Mouse (Mus musculus) kidney, embryonic 14.5 days (tissue): ENCODE measurements around the gene Fam57a. TPM values are rescaled to one million over a fixed set of nuclear protein-coding genes. Genes with fewer than 3 reads are reported as not detected.

Source experiments
- ATAC-seq: fragments of 200-750 bp; cut with Nextera tagmentation; 2 replicates; pipeline ENCODE4 v1.8.0; 2017; ENCODE audit warnings: moderate number of reproducible peaks, mild to moderate bottlenecking, moderate TSS enrichment, moderate library complexity; ENCODE audit not compliant: low FRiP score, low TSS enrichment
- H3K27ac ChIP-seq: fragments of 300-500 bp; sonication (generic); 2 replicates; pipeline ENCODE4 v1.5.1; 2014; ENCODE audit warnings: low read depth, mild to moderate bottlenecking, low read length, moderate library complexity, mixed read lengths
- H3K27me3 ChIP-seq: fragments of 300-500 bp; sonication (generic); 2 replicates; pipeline ENCODE4 v1.6.1; 2014; ENCODE audit warnings: mild to moderate bottlenecking, low read length; ENCODE audit not compliant: control insufficient read depth, insufficient read depth
- H3K36me3 ChIP-seq: fragments of 300-500 bp; sonication (generic); 2 replicates; pipeline ENCODE4 v1.6.1; 2014; ENCODE audit warnings: low read length, mixed read lengths; ENCODE audit not compliant: control insufficient read depth, insufficient read depth
- H3K4me1 ChIP-seq: fragments of 300-500 bp; sonication (generic); 2 replicates; pipeline ENCODE4 v1.6.1; 2014; ENCODE audit warnings: low read length, mixed read lengths; ENCODE audit not compliant: control insufficient read depth, insufficient read depth
- H3K4me2 ChIP-seq: fragments of 300-500 bp; sonication (generic); replicated peaks from 2 replicates; pipeline ENCODE4 v1.6.1; 2014; ENCODE audit warnings: low read depth, mild to moderate bottlenecking, low read length
- H3K4me3 ChIP-seq: fragments of 300-500 bp; sonication (generic); 2 replicates; pipeline ENCODE4 v1.5.1; 2014; ENCODE audit warnings: mild to moderate bottlenecking, low read length
- H3K9ac ChIP-seq: fragments of 300-500 bp; sonication (generic); 2 replicates; pipeline ENCODE4 v1.6.1; 2014; ENCODE audit warnings: low read depth, mild to moderate bottlenecking, low read length, moderate library complexity
- H3K9me3 ChIP-seq: fragments of 300-500 bp; sonication (generic); 2 replicates; pipeline ENCODE4 v1.6.1; 2016; ENCODE audit warnings: low read length; ENCODE audit not compliant: control insufficient read depth
- WGBS: fragments of 180-500 bp; shearing (Covaris S2); extraction: QIAGEN DNeasy Blood & Tissue Kit; methylation state at CpG from one replicate; pipeline ENCODE4 v1.1.7; 2014; 5-methylcytosine and 5-hydroxymethylcytosine counted together
- polyA plus RNA-seq: library from polyadenylated mRNA; unstranded; fragments of >200 nt; fragmentation: Nextera tagmentation; extraction: Ambion mirVana; gene quantifications from 2 replicates; pipeline ENCODE4 v1.2.1, GENCODE M21; 2014

Gene Fam57a
- 25.5 and 26.5 TPM in 2 replicates for polyA plus RNA-seq

GRCm38 (mm10) chr11:76179495-76180145 lies at the start of gene Fam57a, which contains the start of gene Vps53:
Gene Fam57a, plus strand, starts transcription at chr11:76179671.
Gene Vps53, minus strand, starts transcription at chr11:76179647.
- Histone ChIP-seq H3K36me3 (peaks cover 4% of the 10 kb centered on the region; the same call in 1 of the 2 replicates), H3K27ac (0 out of 2 replicates have a peak within 1 kb of the TSS, but pooled peaks have one; percentile 18), H3K9ac (peak within 1 kb of the TSS; percentile 63), H3K9me3 (no peaks in the 10 kb centered on the region), H3K27me3 (no peaks in the 10 kb centered on the region), H3K4me3 (peak within 1 kb of the TSS; percentile 88), H3K4me1 (peaks cover 9% of the 10 kb centered on the region; the same call in 1 of the 2 replicates), H3K4me2 (peak within 1 kb of the TSS; percentile 93)
- ATAC-seq, result peak; percentile 91
- under 1% methylated on average over 37 of the region's 37 CpGs for WGBS

- H3K4me2 ChIP-seq, result no peak overlapping the region
- no peaks in the 10 kb centered on the region for H3K27me3 ChIP-seq
- no peak for ATAC-seq
- no peak overlapping the region for H3K9ac ChIP-seq
- WGBS, result 84% methylated on average over 5 of the region's 5 CpGs
- no peaks in the 10 kb centered on the region for H3K9me3 ChIP-seq
- H3K4me3 ChIP-seq, result no peak overlapping the region
- no peaks in the 10 kb centered on the region for H3K4me1 ChIP-seq
- no peak overlapping the region for H3K27ac ChIP-seq
- H3K36me3 ChIP-seq, result peaks cover 19% of the 10 kb centered on the region
Observed at GRCm38 (mm10) chr11:76130859-76131258, 48.6 kb upstream of the Fam57a start.

- Histone ChIP-seq H3K27me3 (no peaks in the 10 kb centered on the region), H3K27ac (no peak overlapping the region), H3K4me3 (no peak overlapping the region), H3K9me3 (no peaks in the 10 kb centered on the region), H3K4me2 (no peak overlapping the region), H3K9ac (no peak overlapping the region), H3K4me1 (no peaks in the 10 kb centered on the region), H3K36me3 (peaks cover 22% of the 10 kb centered on the region)
- ATAC-seq, result no peak
- 85% methylated on average over 7 of the region's 7 CpGs for WGBS
Observed at GRCm38 (mm10) chr11:76135641-76136437, 43.6 kb upstream of the Fam57a start.

GRCm38 (mm10) chr11:76137996-76138395 lies 41.5 kb upstream of the Fam57a start:
- Histone ChIP-seq H3K27ac (no peak overlapping the region), H3K4me1 (no peaks in the 10 kb centered on the region), H3K4me2 (no peak overlapping the region), H3K27me3 (no peaks in the 10 kb centered on the region), H3K9me3 (no peaks in the 10 kb centered on the region), H3K36me3 (peaks cover 22% of the 10 kb centered on the region), H3K4me3 (no peak overlapping the region), H3K9ac (no peak overlapping the region)
- ATAC-seq, result no peak
- WGBS, result 80% methylated on average over 3 of the region's 3 CpGs

- 94% methylated on average over 8 of the region's 8 CpGs for WGBS
- Histone ChIP-seq H3K4me1 (no peaks in the 10 kb centered on the region), H3K4me3 (no peak overlapping the region), H3K9me3 (no peaks in the 10 kb centered on the region), H3K9ac (no peak overlapping the region), H3K27ac (no peak overlapping the region), H3K27me3 (no peaks in the 10 kb centered on the region), H3K4me2 (no peak overlapping the region), H3K36me3 (no peaks in the 10 kb centered on the region)
- no peak for ATAC-seq
Observed at GRCm38 (mm10) chr11:76144386-76144785, 35.1 kb upstream of the Fam57a start.

DNA sequence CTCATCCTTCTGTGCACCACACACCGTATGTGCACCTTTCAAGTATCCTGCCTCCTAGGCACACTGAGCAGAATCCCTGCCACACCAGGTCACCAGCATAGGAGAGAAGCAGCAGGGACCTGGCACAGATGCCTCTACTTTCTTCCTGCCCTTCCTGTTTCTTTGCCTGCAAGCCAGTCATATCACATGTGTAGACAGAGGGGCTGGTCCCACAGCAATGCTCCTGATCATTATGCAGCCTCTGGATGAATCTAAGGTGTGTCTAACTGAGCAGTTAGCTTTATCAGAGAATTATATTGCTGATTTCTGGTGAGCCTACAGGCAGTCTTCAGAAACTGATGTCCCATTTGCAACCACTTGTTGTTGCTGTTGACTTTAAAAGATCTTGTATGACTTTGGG lies 34.3 kb upstream of the Fam57a start:
- 100% methylated on average over 1 of the region's 1 CpGs for WGBS
- no peak for ATAC-seq
- no peak overlapping the region for H3K9ac ChIP-seq

GRCm38 (mm10) chr11:76146187-76147010 lies 33.1 kb upstream of the Fam57a start:
- Histone ChIP-seq H3K4me2 (no peak overlapping the region), H3K27me3 (no peaks in the 10 kb centered on the region), H3K4me3 (no peak overlapping the region), H3K27ac (no peak overlapping the region), H3K9ac (no peak overlapping the region), H3K9me3 (no peaks in the 10 kb centered on the region), H3K4me1 (no peaks in the 10 kb centered on the region), H3K36me3 (no peaks in the 10 kb centered on the region)
- WGBS, result 85% methylated on average over 8 of the region's 8 CpGs
- no peak for ATAC-seq

More for the DNA sequence above, 34.3 kb upstream of the Fam57a start:
- Histone ChIP-seq H3K4me2 (no peak overlapping the region), H3K36me3 (no peaks in the 10 kb centered on the region), H3K9me3 (no peaks in the 10 kb centered on the region), H3K4me1 (no peaks in the 10 kb centered on the region), H3K27me3 (no peaks in the 10 kb centered on the region), H3K27ac (no peak overlapping the region), H3K4me3 (no peak overlapping the region)

DNA sequence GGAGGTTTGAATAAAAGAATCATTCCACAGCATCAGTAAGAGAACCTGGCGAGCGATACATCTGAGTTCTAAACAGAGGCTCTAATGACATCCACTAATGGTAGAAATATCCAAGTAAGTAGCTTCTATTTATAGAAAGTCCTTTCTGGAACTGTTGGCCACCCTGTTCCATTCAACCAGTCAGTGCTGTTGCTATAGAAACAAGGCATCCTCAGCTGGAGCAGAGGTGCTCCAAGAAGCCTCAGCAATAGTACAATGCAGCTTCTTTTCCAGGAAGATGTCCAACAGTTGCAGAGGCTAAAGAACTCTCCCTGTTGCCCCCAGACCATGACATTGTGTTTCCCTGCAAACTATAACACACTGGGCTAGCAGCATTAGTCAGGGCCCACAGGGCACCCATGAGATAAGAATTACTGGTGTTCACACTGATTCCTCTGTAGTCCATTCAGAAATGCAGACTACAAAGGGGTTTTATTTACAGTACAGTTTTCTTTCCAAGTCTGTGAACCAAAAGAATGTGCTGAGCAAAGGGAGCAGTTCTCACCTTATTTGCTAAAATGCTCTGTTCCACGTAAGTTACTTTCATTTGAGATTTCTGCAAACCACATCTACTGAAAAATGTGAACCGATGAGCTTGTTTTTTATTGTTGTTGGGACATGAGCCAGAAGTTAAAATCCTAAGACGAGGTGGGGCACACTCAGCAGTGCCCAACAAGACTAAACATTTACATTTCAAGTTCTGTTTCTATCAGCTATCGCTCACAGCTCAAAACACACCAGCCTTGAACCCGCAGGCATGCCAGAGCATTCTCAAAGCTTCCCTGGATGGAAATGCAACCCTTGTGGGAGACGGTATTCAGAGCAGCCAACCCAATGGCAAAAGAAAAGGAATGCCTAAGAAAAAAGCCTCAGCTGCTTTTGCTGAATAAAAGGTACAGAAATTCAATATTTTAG lies 31.1 kb upstream of the Fam57a start:
- Histone ChIP-seq H3K27me3 (no peaks in the 10 kb centered on the region), H3K4me3 (no peak overlapping the region), H3K9me3 (no peaks in the 10 kb centered on the region), H3K4me2 (no peak overlapping the region), H3K27ac (no peak overlapping the region), H3K36me3 (no peaks in the 10 kb centered on the region), H3K9ac (no peak overlapping the region), H3K4me1 (no peaks in the 10 kb centered on the region)
- no peak for ATAC-seq
- WGBS, result 83% methylated on average over 8 of the region's 8 CpGs
